Mouse (Mus musculus) gastrocnemius, adult 2 months (tissue): Measurements from ENCODE around the gene Slc7a15. TPM values are rescaled to one million over a fixed set of nuclear protein-coding genes. Genes with fewer than 3 reads are reported as not detected.
A peak's percentile ranks its signal among the peaks of the same experiment; 100 is the strongest.
"Not testable (repeated sequence)": the region's sequence is repeated elsewhere in the genome, so short reads cannot be mapped to it uniquely, and the experiment has no call there.

ENCODE experiments used
- DNase-seq: peaks from one replicate; pipeline ENCODE4 v3.0.0; 2022
- H3K27ac ChIP-seq: fragments of 200-600 bp; 2 replicates; pipeline ENCODE4 v1.8.1; 2022; ENCODE audit warnings: mild to moderate bottlenecking
- H3K4me3 ChIP-seq: fragments of 200-600 bp; 2 replicates; pipeline ENCODE4 v1.8.1; 2022; ENCODE audit warnings: mild to moderate bottlenecking, moderate library complexity
- CTCF ChIP-seq: fragments of 200-600 bp; IDR thresholded peaks from 2 replicates; pipeline ENCODE4 v1.8.1; 2022; ENCODE audit warnings: antibody characterized with exemption, mild to moderate bottlenecking, moderate library complexity
- intact Hi-C: fragments of 180-260 bp; cut with DNase I; formaldehyde crosslinking; loops from one replicate; pipeline ENCODE4 v1.15.1; 2025
- total RNA-seq, 2 experiments: library from RNA; stranded (reverse); gene quantifications; 2 replicates each; pipeline ENCODE4 v1.2.3; 2021

Slc7a15 gene
- total RNA-seq, 2 experiments from 2014 or later = not detected

- TF ChIP-seq CTCF = no peak
- H3K4me3 ChIP-seq = no peak overlapping the region
- H3K27ac ChIP-seq = no peak overlapping the region
- no peak for DNase-seq
- intact Hi-C loops = no loop called here
Observed at GRCm38 (mm10) chr12:8619827-8620677, 21.2 kb upstream of the Slc7a15 start.

DNA sequence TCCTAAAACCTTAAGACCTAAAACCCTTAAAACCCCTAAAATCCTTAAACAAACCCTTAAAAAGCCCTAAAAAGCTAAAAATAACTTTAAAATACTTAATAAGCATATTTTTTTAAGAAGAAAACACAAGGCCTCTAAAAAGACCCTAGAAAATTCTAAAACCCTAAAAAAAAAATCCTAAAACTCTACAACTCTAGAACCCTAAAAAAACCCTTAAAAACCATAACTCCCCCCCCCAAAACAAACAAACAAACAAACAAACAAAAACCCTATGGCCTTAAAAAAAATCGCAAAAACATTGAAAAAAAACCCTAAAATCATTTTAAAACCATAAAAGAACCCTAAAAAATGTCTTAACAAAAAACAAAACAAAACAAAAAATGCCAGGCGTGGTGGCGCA lies 19.4 kb upstream of the Slc7a15 start:
- Histone ChIP-seq H3K27ac (no peak overlapping the region), H3K4me3 (no peak overlapping the region)
- intact Hi-C loops = no loop called here
- no peak for TF ChIP-seq CTCF
- DNase-seq = no peak

GRCm38 (mm10) chr12:8609070-8609469 lies 10.2 kb upstream of the Slc7a15 start:
- no peak for TF ChIP-seq CTCF
- no peak overlapping the region for H3K27ac ChIP-seq
- no peak for DNase-seq
- intact Hi-C loops = no loop called here
- H3K4me3 ChIP-seq = no peak overlapping the region

DNA sequence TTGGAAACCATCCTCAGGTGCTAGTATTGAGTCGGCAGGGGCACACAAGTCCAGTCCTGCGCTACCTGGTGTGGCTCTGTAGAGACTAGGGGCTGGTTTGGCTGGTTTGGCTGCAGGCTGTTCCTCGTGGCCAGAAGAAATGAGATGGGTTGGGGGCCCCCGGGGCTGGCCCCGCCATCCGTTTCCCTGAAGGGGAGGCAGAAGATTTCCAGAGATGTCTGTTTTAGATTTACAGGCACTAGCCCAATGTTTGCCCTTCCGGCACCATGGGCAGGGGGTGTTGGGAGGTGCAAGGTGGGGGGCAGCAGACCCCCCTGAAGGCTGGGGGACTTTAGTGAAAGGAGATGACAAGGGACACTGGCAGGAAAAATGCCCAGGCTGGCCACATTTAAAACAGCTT lies 3.3 kb downstream of the Slc7a15 start:
- no peak for TF ChIP-seq CTCF
- Histone ChIP-seq H3K27ac (no peak overlapping the region), H3K4me3 (no peak overlapping the region)
- no peak for DNase-seq
- intact Hi-C loops = no loop called here

- DNase-seq, intact Hi-C loops, H3K4me3 ChIP-seq, H3K27ac ChIP-seq: not testable (repeated sequence)
Observed at GRCm38 (mm10) chr12:8591326-8591725, 7.5 kb downstream of the Slc7a15 start.

- intact Hi-C loops = no loop called here
- no peak for TF ChIP-seq CTCF
- no peak for DNase-seq
- Histone ChIP-seq H3K4me3 (no peak overlapping the region), H3K27ac (no peak overlapping the region)
Observed at GRCm38 (mm10) chr12:8573405-8573804, 25.5 kb downstream of the Slc7a15 start.

DNA sequence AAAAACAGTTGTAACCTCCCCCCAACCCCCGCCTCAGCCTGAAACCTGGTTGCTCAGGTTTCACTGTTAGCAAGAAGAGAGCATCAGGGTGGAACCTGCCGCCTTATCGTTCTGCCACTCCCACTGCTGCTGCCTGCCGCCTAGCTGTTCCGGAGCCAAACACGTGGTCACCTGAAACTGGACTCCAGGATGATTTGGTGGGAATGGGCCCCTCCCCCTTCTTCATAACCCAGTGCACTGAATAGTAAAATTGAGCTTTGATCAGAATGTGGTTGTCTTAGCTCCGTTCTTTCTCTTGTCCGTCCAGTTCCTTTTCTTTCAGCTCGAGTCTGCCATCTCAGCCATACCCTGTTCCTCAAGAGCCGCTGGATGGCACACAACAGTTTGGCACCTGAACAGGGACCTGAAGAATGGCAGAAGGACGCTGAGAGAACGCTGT lies 26.9 kb downstream of the Slc7a15 start:
- intact Hi-C loops, H3K27ac ChIP-seq, DNase-seq: not testable (repeated sequence)

DNA sequence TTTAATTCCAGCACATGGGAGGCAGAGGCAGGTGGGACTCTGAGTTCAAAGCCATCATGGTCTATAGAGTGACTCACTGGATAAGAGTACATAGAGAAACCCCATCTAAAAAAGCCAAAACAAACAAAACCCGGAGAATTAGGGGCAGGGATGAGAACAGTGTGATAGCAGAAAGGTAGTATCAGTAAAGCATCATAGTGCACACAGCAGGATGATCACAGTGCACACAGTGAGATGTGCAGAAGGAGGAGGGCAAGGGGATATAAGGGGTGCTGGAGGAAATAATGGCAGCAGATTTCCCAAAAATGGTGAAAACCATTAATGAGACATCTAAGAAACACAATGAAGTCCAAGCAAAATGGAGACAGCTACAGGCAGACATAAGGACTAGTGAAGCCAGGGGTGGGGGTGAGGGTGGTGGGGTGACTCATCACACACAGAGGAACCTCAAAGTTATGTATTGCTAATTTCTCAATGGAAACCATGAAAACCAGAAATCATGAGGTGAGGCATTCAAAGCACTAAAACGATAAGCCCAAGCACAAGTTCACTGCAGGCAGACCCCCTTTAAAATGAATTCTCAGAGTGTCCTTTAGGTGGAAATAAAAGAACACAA lies 27.5 kb downstream of the Slc7a15 start:
- H3K27ac ChIP-seq, intact Hi-C loops, DNase-seq, H3K4me3 ChIP-seq: not testable (repeated sequence)

More for the DNA sequence above, 26.9 kb downstream of the Slc7a15 start:
- not testable (repeated sequence) for H3K4me3 ChIP-seq

DNA sequence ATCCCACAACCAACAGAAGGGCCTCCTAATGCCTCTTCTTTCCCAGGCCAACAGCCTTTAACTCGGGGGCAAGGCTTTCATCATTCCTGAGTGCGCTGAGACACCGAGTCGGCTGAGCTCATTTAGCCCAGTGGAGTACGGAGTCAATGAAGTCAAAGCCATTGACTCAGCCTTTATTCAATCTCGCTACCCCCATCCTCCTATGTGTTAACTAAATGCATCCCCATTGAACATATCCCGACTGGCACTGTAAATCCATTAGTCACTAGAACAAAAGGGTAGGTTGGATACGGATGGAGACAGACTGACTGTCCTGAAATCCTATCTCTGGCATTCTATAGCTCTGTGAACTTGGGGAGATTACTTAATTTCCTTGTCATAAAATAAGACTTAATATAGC lies 36.7 kb downstream of the Slc7a15 start:
- H3K27ac ChIP-seq, H3K4me3 ChIP-seq, intact Hi-C loops, DNase-seq: not testable (repeated sequence)

- intact Hi-C loops, H3K4me3 ChIP-seq, H3K27ac ChIP-seq, DNase-seq: not testable (repeated sequence)
Observed at GRCm38 (mm10) chr12:8559876-8560275, 39.0 kb downstream of the Slc7a15 start.

GRCm38 (mm10) chr12:8556189-8556588 lies 42.7 kb downstream of the Slc7a15 start:
- H3K27ac ChIP-seq = no peak overlapping the region
- H3K4me3 ChIP-seq = no peak overlapping the region
- intact Hi-C loops = no loop called here
- TF ChIP-seq CTCF = no peak
- no peak for DNase-seq

DNA sequence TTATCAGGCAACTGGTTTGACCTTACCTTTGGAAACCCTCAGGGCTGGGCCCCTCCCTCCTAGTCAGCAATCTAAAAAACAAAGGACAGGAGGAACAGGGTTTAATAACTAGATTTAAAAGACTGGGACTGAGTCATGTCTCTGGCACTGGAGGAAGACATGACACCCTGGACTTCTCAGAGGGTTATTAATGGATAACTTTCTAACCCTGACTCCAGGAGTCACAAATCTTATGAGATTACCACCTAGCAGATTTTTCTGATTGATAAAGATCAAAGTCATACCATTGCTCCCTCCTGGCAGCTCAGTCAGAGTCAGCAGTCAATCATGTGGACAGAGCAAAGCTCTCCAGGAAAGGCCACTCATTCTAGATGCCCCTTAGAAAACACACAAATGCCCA lies 43.4 kb downstream of the Slc7a15 start:
- DNase-seq = no peak
- Histone ChIP-seq H3K4me3 (no peak overlapping the region), H3K27ac (no peak overlapping the region)
- no peak for TF ChIP-seq CTCF
- intact Hi-C loops = no loop called here

DNA sequence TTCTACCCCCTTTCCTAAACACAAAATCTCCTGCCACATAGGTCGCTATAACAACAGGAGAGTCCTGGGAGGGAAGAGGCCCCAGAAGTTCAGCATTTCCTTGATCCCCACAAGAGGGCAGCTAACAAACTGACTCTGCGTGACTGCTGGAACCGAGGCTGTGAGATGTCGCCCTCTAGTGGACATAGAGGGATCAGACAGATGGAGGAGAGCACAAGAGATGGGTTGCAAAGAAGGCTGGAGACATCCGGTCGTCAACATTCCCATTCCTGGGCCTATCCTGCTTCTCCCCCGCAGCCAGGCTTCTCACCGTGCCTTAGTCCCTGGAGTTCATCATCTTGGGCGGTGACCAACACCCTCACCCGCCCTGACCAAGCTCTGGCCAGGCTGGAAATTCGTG lies 51.5 kb downstream of the Slc7a15 start:
- DNase-seq = peak; percentile 74
- H3K27ac ChIP-seq = no peak overlapping the region
- TF ChIP-seq CTCF = peak; percentile 93
- intact Hi-C loops = loop anchor here (1.0 kb wide), 1 partner anchor 227 kb away; no protein-coding TSS in a partner anchor
- no peak overlapping the region for H3K4me3 ChIP-seq
